Mouse (Mus musculus) bone marrow, adult 2 months (tissue): ENCODE results near the gene Dusp6.

Source experiments
- CTCF ChIP-seq: fragments of 200-500 bp; IDR thresholded peaks from 2 replicates; pipeline ENCODE4 v1.5.1; 2011; ENCODE audit warnings: low read length, control low read depth; ENCODE audit not compliant: control insufficient read depth, insufficient read depth
- POLR2A ChIP-seq: fragments of 200-500 bp; IDR thresholded peaks from 2 replicates; pipeline ENCODE4 v1.6.1; 2011; ENCODE audit warnings: low read depth, mild to moderate bottlenecking, control low read depth, low read length, borderline replicate concordance; ENCODE audit not compliant: control insufficient read depth

GRCm38 (mm10) chr10:99250874-99251281 is 12.2 kb upstream of the Dusp6 start:
- no peak for TF ChIP-seq CTCF
- no peak for TF ChIP-seq POLR2A
